Mouse (Mus musculus): ENCODE measurements around the gene Mrpl57. TPM values are rescaled to one million over a fixed set of nuclear protein-coding genes. Genes with fewer than 3 reads are reported as not detected.

The Mrpl57 gene
- polyA plus RNA-seq, 1 experiment from 2014 or later = 185 TPM

DNA sequence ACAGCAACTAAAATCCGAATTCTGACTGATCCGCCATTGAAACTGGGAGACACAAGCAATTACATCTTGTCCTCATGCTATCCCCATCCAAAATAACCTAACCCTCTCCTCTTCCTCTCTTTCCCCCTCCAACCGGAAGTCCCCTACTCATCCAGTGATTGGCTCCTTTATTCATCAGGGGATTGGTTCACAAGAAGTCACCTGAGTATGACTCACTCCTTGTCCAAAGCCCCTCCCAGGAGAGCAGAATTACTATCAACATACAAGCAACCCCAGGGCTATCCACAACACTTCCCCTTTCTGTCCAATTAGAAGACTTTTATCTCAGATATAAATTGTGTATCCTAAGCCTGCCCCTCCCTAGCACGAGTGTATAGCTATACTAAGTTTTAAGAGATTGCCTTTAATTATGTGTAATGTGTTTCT, 36.0 kb downstream of the Mrpl57 start:
- Histone ChIP-seq H3K9me3 (replicated peaks) (no peaks in the 10 kb centered on the region), H3K36me3 (0 out of 2 replicates have a peak, but pooled peaks cover 7% of the 10 kb centered on the region), H3K4me1 (replicated peaks) (peaks cover 3% of the 10 kb centered on the region; the same call in 1 of the 2 replicates), H3K9ac (no peak overlapping the region), H3K4me3 (replicated peaks) (no peak overlapping the region), H3K27ac (no peak overlapping the region), H3K4me2 (no peak overlapping the region), H3K27me3 (no peaks in the 10 kb centered on the region)
- WGBS (ENCODE audit: insufficient replicate concordance) = 66% methylated on average over 4 of the region's 4 CpGs
- DNase-seq (no peak), ATAC-seq (ENCODE audit: low read depth) (peak; percentile 58; the same call in 1 of the 2 replicates)

DNA sequence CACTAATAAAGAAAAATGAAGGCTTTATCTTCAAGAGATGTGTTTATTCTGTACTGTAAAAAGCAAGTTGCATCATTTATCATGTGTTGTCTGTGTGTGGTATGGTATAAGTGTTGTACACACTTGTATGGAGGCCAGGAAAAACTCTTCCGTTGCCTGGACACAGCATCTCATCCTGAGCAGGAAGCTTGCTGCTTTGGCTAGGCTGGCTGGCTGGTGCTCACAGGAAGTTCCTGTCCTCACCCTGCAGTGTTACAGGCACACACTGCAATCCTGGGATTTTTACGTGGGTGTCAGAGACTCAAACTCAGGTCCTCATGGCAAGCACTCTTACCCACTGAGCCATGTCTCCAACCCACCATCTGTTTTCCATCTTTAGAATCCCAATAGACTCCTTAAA, 37.1 kb downstream of the Mrpl57 start:
- Histone ChIP-seq H3K4me1 (replicated peaks) (peaks cover 4% of the 10 kb centered on the region; the same call in 1 of the 2 replicates), H3K9me3 (replicated peaks) (no peaks in the 10 kb centered on the region), H3K4me3 (replicated peaks) (no peak overlapping the region), H3K36me3 (0 out of 2 replicates have a peak, but pooled peaks cover 5% of the 10 kb centered on the region), H3K9ac (no peak overlapping the region), H3K27me3 (no peaks in the 10 kb centered on the region), H3K4me2 (no peak overlapping the region), H3K27ac (no peak overlapping the region)
- 59% methylated on average over 2 of the region's 2 CpGs for WGBS (ENCODE audit: insufficient replicate concordance)
- DNase-seq = no peak
- ATAC-seq (ENCODE audit: low read depth) = no peak

DNA sequence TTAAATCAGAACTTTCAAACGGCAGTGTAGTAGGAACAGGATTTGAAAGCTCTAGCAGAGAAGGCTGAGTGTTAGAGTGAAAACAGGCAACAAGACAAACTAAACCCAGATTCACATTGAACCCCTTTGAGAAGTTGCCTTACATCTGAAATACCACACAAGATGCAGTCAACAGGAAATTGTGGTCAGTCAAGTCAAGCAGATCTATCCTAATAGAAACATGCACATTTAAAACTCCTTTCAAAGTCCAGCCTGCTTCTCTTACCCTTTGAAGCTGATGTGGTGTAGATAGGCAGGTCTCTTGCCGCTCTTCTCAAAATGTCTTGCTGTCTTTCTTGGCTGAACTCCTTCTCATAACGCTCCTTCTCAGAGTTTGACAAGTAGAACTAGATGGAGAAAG, 39.2 kb downstream of the Mrpl57 start:
- peaks cover 9% of the 10 kb centered on the region; the same call in 1 of the 2 replicates for H3K36me3 ChIP-seq
- H3K4me2 ChIP-seq = no peak overlapping the region
- no peaks in the 10 kb centered on the region for H3K9me3 ChIP-seq (replicated peaks)
- no peak overlapping the region for H3K9ac ChIP-seq
- ATAC-seq (ENCODE audit: low read depth) = no peak
- H3K4me3 ChIP-seq (replicated peaks) = no peak overlapping the region
- 43% methylated on average over 3 of the region's 3 CpGs for WGBS (ENCODE audit: insufficient replicate concordance)
- DNase-seq = no peak
- peaks cover 4% of the 10 kb centered on the region; the same call in 1 of the 2 replicates for H3K4me1 ChIP-seq (replicated peaks)
- H3K27me3 ChIP-seq = no peaks in the 10 kb centered on the region
- no peak overlapping the region for H3K27ac ChIP-seq

DNA sequence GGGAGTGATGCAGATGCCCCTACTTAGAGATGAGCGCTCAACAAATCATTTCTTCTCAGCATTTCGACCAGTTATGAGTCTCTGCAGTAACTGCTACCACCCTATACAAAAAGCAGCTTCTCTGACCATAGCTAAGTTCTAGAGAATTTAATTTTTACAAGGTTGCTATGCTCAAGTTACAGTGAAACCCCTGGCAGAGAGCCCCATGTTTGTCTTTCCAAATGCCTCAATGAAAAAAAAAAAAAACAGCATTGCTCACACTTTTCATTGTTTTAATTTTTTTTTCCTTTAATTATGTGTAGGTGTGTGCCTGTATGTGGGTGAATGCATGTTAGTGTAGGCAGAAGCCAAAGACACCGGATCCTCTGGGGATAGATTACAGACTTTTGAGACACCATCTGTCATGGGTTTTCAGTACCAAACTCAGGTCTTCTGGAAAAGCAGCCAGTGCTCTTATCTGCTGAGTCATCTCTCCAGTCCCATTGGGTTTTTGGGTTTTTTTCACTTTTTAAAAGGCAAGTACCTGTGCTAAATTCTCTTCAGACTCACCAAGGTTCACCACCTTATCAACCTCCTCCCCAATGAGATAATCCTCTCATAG, 40.7 kb downstream of the Mrpl57 start:
- DNase-seq (no peak), ATAC-seq (ENCODE audit: low read depth) (no peak)
- H3K4me3 ChIP-seq (replicated peaks) = no peak overlapping the region
- peaks cover 4% of the 10 kb centered on the region; the same call in 1 of the 2 replicates for H3K4me1 ChIP-seq (replicated peaks)
- no peak overlapping the region for H3K27ac ChIP-seq
- H3K9ac ChIP-seq = no peak overlapping the region
- H3K27me3 ChIP-seq = no peaks in the 10 kb centered on the region
- H3K9me3 ChIP-seq (replicated peaks) = no peaks in the 10 kb centered on the region
- 77% methylated on average over 3 of the region's 3 CpGs for WGBS (ENCODE audit: insufficient replicate concordance)
- peaks cover 9% of the 10 kb centered on the region; the same call in 1 of the 2 replicates for H3K36me3 ChIP-seq
- H3K4me2 ChIP-seq = no peak overlapping the region

DNA sequence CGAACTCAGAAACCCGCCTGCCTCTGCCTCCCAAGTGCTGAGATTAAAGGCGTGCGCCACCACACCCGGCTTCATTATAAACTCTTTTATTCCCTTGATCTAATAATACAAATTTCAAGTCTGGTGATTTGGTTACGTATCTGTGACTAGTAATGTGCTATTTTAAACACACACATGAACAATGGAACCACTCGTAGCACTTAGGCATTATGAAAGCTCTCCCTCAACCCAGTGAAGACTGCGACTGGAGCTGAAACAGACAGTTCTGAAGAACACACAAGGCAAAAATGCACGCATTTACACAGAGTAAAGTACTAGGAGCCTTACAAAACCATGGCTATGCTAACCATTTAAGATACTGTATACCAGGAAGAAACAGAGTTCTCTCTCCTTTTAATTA, 51.9 kb downstream of the Mrpl57 start:
- no peak for DNase-seq
- no peak overlapping the region for H3K27ac ChIP-seq
- no peak overlapping the region for H3K9ac ChIP-seq
- no peak overlapping the region for H3K4me3 ChIP-seq (replicated peaks)
- ATAC-seq (ENCODE audit: low read depth) = no peak
- H3K36me3 ChIP-seq = no peaks in the 10 kb centered on the region
- 85% methylated on average over 9 of the region's 9 CpGs for WGBS (ENCODE audit: insufficient replicate concordance)
- H3K9me3 ChIP-seq (replicated peaks) = no peaks in the 10 kb centered on the region
- no peaks in the 10 kb centered on the region for H3K27me3 ChIP-seq
- peaks cover 12% of the 10 kb centered on the region for H3K4me1 ChIP-seq (replicated peaks)
- no peak overlapping the region for H3K4me2 ChIP-seq

Small RNAs within 50 kb of the gene (microRNA-seq; reads per million reads assigned to microRNA genes)
- gene Mir3077 = not detected

Other genes starting within 250 kb of the Mrpl57 start
- 17.5 and 19.3 TPM in 2 replicates for gene Xpo4, start 160.8 kb upstream of the Mrpl57 start, polyA plus RNA-seq (2015; fragmentation: Nextera tagmentation; extraction: Ambion mirVana)
- not detected in 2 replicates for gene Gm49361, start 80.1 kb upstream of the Mrpl57 start, polyA plus RNA-seq (2015; fragmentation: Nextera tagmentation; extraction: Ambion mirVana)
- 3.6 and 4.6 TPM in 2 replicates for gene Lats2, start 67.8 kb upstream of the Mrpl57 start, polyA plus RNA-seq (2015; fragmentation: Nextera tagmentation; extraction: Ambion mirVana)
- 10.1 and 11.9 TPM in 2 replicates for gene Sap18, start 28.1 kb upstream of the Mrpl57 start, polyA plus RNA-seq (2015; fragmentation: Nextera tagmentation; extraction: Ambion mirVana)
- gene Ska3, start within 50 bp of the Mrpl57 start, polyA plus RNA-seq (2015; fragmentation: Nextera tagmentation; extraction: Ambion mirVana) = 22.0 and 25.7 TPM in 2 replicates
- 11.4 and 14.4 TPM in 2 replicates for gene Zdhhc20, start 64.0 kb downstream of the Mrpl57 start, polyA plus RNA-seq (2015; fragmentation: Nextera tagmentation; extraction: Ambion mirVana)
- gene Micu2, start 173.0 kb downstream of the Mrpl57 start, polyA plus RNA-seq (2015; fragmentation: Nextera tagmentation; extraction: Ambion mirVana) = 41.5 and 45.3 TPM in 2 replicates
- gene Fgf9, start 244.3 kb downstream of the Mrpl57 start, polyA plus RNA-seq (2015; fragmentation: Nextera tagmentation; extraction: Ambion mirVana) = 0.68 and 0.83 TPM in 2 replicates